Mouse (Mus musculus): ENCODE measurements at regions not wholly inside any gene's neighbourhood (a gene's known extent, or its start where the extent isn't known, plus 50 kb on each side); places are given as distances from the start of the nearest gene placed in this dataset.

DNA sequence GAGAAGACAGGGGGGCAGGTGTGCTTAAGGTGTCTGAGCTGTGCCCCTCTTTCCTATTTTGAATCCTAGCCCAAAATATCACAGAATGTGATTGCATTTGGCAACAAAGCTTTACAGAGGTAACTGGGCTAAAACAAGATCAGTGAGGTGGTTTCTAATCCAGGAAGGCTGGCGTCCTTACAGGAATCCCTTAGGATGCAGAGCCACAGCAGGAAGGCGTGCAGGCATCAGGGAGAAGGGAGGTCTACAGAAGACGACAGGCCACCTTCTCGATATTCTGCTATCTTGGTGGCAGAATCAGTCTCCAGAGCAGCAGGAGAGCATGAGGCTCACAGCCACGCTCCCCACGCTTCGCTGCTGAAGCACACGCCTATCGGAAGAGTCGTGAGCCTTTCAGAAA lies 189.6 kb upstream of the Serp2 start:
- Histone ChIP-seq H3K4me1 (replicated peaks; ENCODE audit: control insufficient read depth, insufficient read depth, low read length) (no peaks in the 10 kb centered on the region), H3K9ac (ENCODE audit: low read depth, low read length) (no peak overlapping the region), H3K27ac (ENCODE audit: low read depth, low read length) (no peak overlapping the region), H3K9me3 (ENCODE audit: control insufficient read depth, low read length) (no peaks in the 10 kb centered on the region), H3K27me3 (replicated peaks; ENCODE audit: control insufficient read depth, insufficient read depth, low read length) (no peaks in the 10 kb centered on the region), H3K36me3 (ENCODE audit: control insufficient read depth, insufficient read depth, low read length) (no peaks in the 10 kb centered on the region), H3K4me3 (ENCODE audit: low read depth, low read length) (no peak overlapping the region), H3K4me2 (no peak overlapping the region)
- WGBS, result 85% methylated on average over 10 of the region's 10 CpGs
- ATAC-seq (replicated peaks; ENCODE audit: low FRiP score) (no peak), DNase-seq (ENCODE audit: low spot score) (no peak)

DNA sequence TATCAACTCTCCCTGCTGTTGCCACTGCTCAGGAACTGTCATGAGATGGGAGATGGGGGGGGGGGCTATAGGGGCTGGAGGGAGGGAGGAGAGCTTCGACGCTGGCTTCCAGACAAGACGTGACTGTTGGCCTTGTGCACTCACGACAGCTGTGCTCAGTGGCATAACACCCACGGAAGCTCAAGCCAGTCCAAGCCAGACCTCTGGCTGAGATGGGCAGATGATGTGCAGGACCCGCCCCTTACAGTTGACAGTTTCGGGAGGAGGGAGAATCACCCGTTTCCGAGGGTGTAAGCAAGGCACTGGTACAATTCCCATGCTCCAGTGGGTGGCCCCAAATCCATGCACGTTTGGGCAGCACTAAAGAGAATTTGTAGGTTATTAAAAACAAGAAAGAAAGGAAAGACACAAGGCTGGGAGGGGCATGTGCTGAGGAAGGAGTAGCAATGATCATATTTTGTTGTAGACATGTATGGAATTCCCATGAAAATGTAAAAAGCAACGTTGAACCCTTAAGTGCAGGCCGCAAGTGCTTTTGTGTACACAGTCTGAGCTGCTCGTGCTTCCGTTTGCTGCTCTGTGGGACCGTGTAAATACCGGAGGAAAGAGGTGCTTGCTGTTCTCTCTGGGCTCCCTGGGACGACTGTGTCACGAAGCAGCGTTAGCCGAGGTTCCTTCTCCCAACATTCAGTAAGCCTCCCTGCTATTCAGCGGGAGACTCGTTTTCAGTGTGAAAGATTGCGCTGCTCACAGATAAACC lies 188.2 kb upstream of the Serp2 start:
- Histone ChIP-seq H3K27ac (ENCODE audit: low read depth, low read length) (no peak overlapping the region), H3K4me1 (replicated peaks; ENCODE audit: control insufficient read depth, insufficient read depth, low read length) (peaks cover 4% of the 10 kb centered on the region; the same call in 1 of the 2 replicates), H3K4me2 (no peak overlapping the region), H3K36me3 (ENCODE audit: control insufficient read depth, insufficient read depth, low read length) (no peaks in the 10 kb centered on the region), H3K4me3 (ENCODE audit: low read depth, low read length) (no peak overlapping the region), H3K9me3 (ENCODE audit: control insufficient read depth, low read length) (no peaks in the 10 kb centered on the region), H3K27me3 (replicated peaks; ENCODE audit: control insufficient read depth, insufficient read depth, low read length) (no peaks in the 10 kb centered on the region), H3K9ac (ENCODE audit: low read depth, low read length) (no peak overlapping the region)
- ATAC-seq (replicated peaks; ENCODE audit: low FRiP score) (no peak), DNase-seq (ENCODE audit: low spot score) (no peak)
- WGBS, result 68% methylated on average over 23 of the region's 23 CpGs

DNA sequence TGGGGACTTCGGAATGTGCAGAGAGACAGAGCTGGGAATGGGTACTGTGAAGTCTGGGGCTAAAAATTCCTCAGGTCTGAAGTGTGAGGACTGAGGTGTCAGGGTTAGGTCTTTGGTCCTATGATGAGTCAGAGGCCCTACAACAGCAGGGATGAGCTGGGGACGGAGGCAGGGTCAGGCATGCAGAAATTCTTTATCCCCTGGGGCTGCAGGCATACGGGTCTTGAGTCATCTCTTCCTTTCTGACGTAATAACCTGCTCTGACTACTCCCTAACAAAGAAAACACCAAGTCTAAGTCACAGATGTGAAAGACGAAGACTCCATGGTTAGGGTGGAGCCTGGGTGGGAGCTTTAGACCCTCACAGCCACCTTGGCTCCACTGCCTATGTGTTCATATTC lies 185.6 kb upstream of the Serp2 start:
- H3K36me3 ChIP-seq (ENCODE audit: control insufficient read depth, insufficient read depth, low read length), result no peaks in the 10 kb centered on the region
- H3K27ac ChIP-seq (ENCODE audit: low read depth, low read length), result no peak overlapping the region
- H3K4me3 ChIP-seq (ENCODE audit: low read depth, low read length), result no peak overlapping the region
- no peak overlapping the region for H3K4me2 ChIP-seq
- ATAC-seq (replicated peaks; ENCODE audit: low FRiP score) (no peak), DNase-seq (ENCODE audit: low spot score) (no peak)
- WGBS, result 76% methylated on average over 5 of the region's 5 CpGs
- no peaks in the 10 kb centered on the region for H3K9me3 ChIP-seq (ENCODE audit: control insufficient read depth, low read length)
- H3K27me3 ChIP-seq (replicated peaks; ENCODE audit: control insufficient read depth, insufficient read depth, low read length), result no peaks in the 10 kb centered on the region
- peaks cover 7% of the 10 kb centered on the region; the same call in 1 of the 2 replicates for H3K4me1 ChIP-seq (replicated peaks; ENCODE audit: control insufficient read depth, insufficient read depth, low read length)
- H3K9ac ChIP-seq (ENCODE audit: low read depth, low read length), result no peak overlapping the region

DNA sequence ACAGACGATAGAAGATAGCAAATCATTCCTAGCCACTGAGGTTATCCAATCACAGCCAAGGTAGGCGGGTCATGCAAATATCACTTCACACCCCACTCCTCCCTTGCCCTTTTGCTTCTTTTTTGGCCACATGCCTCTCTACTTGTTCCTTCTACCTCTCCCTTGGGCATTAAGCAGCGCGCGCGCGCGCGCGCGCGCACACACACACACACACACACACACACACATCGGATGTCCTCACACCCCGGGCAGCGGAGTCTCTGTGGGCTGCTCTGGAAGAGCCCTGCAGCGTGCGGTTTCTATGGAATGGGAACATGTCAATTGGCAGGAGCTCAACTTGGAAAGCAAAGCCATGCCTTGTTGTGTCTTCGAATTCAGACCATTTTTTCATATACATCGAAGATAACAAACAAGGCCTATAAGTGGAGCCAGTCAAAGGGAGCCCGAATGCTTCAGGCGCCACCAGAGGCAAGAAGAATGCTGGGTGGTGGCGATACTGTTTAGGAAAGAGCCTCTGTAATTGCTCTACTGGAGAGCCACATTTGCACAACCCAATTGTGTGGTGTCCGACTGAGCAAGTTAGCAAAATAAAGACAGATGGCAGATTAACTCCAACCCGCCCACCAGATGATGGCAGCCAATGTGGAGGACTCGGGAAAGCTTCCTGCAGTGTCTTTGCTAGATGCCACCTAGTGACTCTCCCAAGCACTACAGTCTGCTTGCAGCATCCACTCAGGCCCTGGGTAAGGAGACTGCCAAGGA lies 183.3 kb upstream of the Serp2 start:
- 58% methylated on average over 25 of the region's 25 CpGs for WGBS
- Histone ChIP-seq H3K4me3 (ENCODE audit: low read depth, low read length) (no peak overlapping the region), H3K9me3 (ENCODE audit: control insufficient read depth, low read length) (no peaks in the 10 kb centered on the region)

DNA sequence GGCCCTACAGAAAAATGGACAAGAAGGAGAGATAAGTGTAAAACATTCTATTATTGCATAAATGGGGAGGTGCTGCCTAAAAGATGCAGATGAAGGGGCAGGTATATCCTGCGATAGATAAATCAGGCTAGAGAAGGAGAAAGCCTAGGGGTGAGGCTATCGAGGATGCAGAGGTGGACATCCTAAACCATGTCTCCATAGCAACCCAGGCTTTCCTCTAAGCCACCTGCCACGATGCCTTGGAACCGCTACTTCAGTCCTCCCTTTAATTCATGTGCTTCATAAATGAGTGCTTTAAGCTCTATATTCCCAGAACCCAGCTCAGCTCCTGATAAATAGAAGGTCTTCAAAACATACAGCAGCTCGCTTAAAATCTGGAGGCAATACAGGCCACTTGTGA lies 179.3 kb upstream of the Serp2 start:
- no peak overlapping the region for H3K4me3 ChIP-seq (ENCODE audit: low read depth, low read length)
- H3K9me3 ChIP-seq (ENCODE audit: control insufficient read depth, low read length), result no peaks in the 10 kb centered on the region
- DNase-seq (ENCODE audit: low spot score) (no peak), ATAC-seq (replicated peaks; ENCODE audit: low FRiP score) (no peak)
- WGBS, result 87% methylated on average over 5 of the region's 5 CpGs
- H3K4me2 ChIP-seq, result no peak overlapping the region
- peaks cover 14% of the 10 kb centered on the region for H3K4me1 ChIP-seq (replicated peaks; ENCODE audit: control insufficient read depth, insufficient read depth, low read length)
- no peak overlapping the region for H3K27ac ChIP-seq (ENCODE audit: low read depth, low read length)
- no peak overlapping the region for H3K9ac ChIP-seq (ENCODE audit: low read depth, low read length)
- H3K27me3 ChIP-seq (replicated peaks; ENCODE audit: control insufficient read depth, insufficient read depth, low read length), result no peaks in the 10 kb centered on the region; the same call in 1 of the 2 replicates
- H3K36me3 ChIP-seq (ENCODE audit: control insufficient read depth, insufficient read depth, low read length), result no peaks in the 10 kb centered on the region

More for the DNA sequence above, 183.3 kb upstream of the Serp2 start:
- Histone ChIP-seq H3K27me3 (replicated peaks; ENCODE audit: control insufficient read depth, insufficient read depth, low read length) (no peaks in the 10 kb centered on the region), H3K9ac (ENCODE audit: low read depth, low read length) (no peak overlapping the region), H3K4me1 (replicated peaks; ENCODE audit: control insufficient read depth, insufficient read depth, low read length) (peaks cover 7% of the 10 kb centered on the region; the same call in 1 of the 2 replicates), H3K4me2 (no peak overlapping the region), H3K36me3 (ENCODE audit: control insufficient read depth, insufficient read depth, low read length) (no peaks in the 10 kb centered on the region), H3K27ac (ENCODE audit: low read depth, low read length) (no peak overlapping the region)
- no peak for DNase-seq (ENCODE audit: low spot score)
- ATAC-seq (replicated peaks; ENCODE audit: low FRiP score), result peak; percentile 43; the same call in 1 of the 2 replicates

DNA sequence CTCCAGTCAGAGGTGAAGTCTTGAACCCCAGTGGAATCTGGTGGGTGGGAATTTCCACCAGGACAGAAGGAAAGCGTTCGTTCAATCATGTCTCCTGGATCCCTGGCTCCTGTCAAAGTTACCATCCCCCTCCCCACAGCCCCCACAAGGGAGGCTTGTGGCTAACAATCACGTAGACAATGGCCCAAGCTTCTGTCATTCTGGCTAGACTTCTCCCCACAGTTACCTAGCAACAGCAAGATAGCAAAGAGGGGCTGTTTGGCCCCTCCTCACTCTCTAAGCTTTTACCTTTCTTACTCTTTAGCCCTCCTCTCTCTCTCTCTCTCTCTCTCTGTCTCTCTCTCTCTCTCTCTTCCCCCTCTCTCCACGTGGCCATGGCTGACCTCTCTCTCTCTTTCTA lies 178.4 kb upstream of the Serp2 start:
- Histone ChIP-seq H3K4me1 (replicated peaks; ENCODE audit: control insufficient read depth, insufficient read depth, low read length) (peaks cover 13% of the 10 kb centered on the region), H3K27ac (ENCODE audit: low read depth, low read length) (no peak overlapping the region), H3K9me3 (ENCODE audit: control insufficient read depth, low read length) (no peaks in the 10 kb centered on the region), H3K9ac (ENCODE audit: low read depth, low read length) (no peak overlapping the region), H3K27me3 (replicated peaks; ENCODE audit: control insufficient read depth, insufficient read depth, low read length) (no peaks in the 10 kb centered on the region; the same call in 1 of the 2 replicates), H3K4me2 (no peak overlapping the region), H3K4me3 (ENCODE audit: low read depth, low read length) (no peak overlapping the region), H3K36me3 (ENCODE audit: control insufficient read depth, insufficient read depth, low read length) (no peaks in the 10 kb centered on the region)
- ATAC-seq (replicated peaks; ENCODE audit: low FRiP score) (no peak), DNase-seq (ENCODE audit: low spot score) (no peak)
- 41% methylated on average over 4 of the region's 4 CpGs for WGBS

DNA sequence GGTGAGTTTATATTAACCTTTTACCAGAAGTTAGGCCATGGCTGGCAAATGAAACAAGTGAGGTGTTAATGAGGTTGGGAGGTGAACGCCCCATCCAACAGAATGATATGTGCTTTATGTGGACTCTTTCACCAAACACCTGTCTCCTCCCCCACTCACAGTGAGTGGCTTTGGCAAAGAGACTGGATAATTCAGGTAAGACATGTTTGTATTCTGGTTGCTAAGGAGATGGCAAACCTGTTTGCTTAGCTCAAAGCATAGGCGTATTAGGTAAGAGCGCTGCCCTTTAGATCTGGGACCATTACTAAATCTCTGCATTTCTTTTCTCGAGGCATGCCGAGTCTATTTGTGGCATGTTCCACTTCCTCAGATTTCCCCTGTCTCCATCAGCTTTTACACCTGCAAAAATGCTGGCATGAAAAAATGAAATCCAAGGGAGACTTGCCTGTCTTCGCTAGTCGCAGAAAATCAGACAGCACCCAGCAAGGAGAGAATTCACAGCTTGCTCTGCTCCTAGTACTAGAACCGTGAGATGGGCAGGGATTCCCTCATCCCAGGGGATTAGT lies 176.7 kb upstream of the Serp2 start:
- DNase-seq (ENCODE audit: low spot score) (no peak), ATAC-seq (replicated peaks; ENCODE audit: low FRiP score) (peak; percentile 36; the same call in 1 of the 2 replicates)
- no peak overlapping the region for H3K27ac ChIP-seq (ENCODE audit: low read depth, low read length)
- H3K4me2 ChIP-seq, result no peak overlapping the region
- no peaks in the 10 kb centered on the region for H3K36me3 ChIP-seq (ENCODE audit: control insufficient read depth, insufficient read depth, low read length)
- no peaks in the 10 kb centered on the region for H3K9me3 ChIP-seq (ENCODE audit: control insufficient read depth, low read length)
- no peak overlapping the region for H3K9ac ChIP-seq (ENCODE audit: low read depth, low read length)
- H3K4me3 ChIP-seq (ENCODE audit: low read depth, low read length), result no peak overlapping the region
- peaks cover 8% of the 10 kb centered on the region; the same call in 1 of the 2 replicates for H3K4me1 ChIP-seq (replicated peaks; ENCODE audit: control insufficient read depth, insufficient read depth, low read length)
- 77% methylated on average over 8 of the region's 8 CpGs for WGBS
- H3K27me3 ChIP-seq (replicated peaks; ENCODE audit: control insufficient read depth, insufficient read depth, low read length), result no peaks in the 10 kb centered on the region; the same call in 1 of the 2 replicates

DNA sequence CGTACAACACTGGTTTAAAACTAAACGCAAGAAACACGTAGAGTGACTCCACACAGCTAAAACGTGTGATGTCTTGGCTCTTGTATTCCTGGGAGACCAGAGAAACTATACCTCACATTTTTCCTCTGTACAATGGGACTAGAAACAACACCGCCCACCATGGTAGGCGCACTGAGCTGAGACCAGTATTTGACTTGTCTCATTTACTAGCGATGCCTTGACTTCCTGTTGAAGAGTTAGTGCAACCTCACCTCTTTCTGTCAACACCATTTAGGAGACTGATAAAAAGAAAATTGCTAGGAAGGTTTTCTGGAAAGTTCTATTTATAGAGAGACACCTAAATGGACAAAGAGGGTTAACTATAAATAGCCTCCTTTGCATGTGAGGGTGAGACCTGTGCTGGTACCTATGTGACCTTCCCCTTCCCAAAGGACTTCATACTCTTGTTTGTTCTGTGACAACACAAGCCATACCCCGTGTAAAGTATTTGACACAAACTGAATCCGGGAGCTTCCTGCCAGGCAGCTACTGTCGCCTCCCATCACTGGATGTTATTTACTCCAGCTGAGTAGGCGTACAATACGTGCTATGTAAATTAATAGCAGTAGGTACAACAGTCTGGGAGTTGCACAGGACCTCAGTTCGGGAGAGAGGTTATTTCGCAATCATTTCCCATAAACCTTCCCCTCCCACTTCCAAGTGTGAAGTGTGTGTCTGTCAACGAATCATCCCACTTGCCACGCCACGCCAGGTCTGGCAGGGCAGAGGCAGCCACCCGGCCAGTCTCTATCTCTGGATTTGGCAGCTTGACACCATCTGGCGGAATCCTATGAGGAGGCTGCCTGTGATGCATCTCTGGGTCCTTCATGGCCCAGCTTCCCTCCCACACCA lies 174.7 kb upstream of the Serp2 start:
- H3K4me2 ChIP-seq, result no peak overlapping the region

More for the DNA sequence above, 174.7 kb upstream of the Serp2 start:
- no peak overlapping the region for H3K4me3 ChIP-seq (ENCODE audit: low read depth, low read length)
- no peak for ATAC-seq (replicated peaks; ENCODE audit: low FRiP score)
- WGBS, result 69% methylated on average over 19 of the region's 19 CpGs
- no peak overlapping the region for H3K27ac ChIP-seq (ENCODE audit: low read depth, low read length)
- DNase-seq (ENCODE audit: low spot score), result no peak
- no peaks in the 10 kb centered on the region for H3K9me3 ChIP-seq (ENCODE audit: control insufficient read depth, low read length)
- H3K4me1 ChIP-seq (replicated peaks; ENCODE audit: control insufficient read depth, insufficient read depth, low read length), result peaks cover 8% of the 10 kb centered on the region; the same call in 1 of the 2 replicates
- no peaks in the 10 kb centered on the region for H3K36me3 ChIP-seq (ENCODE audit: control insufficient read depth, insufficient read depth, low read length)
- H3K9ac ChIP-seq (ENCODE audit: low read depth, low read length), result no peak overlapping the region
- no peaks in the 10 kb centered on the region; the same call in 1 of the 2 replicates for H3K27me3 ChIP-seq (replicated peaks; ENCODE audit: control insufficient read depth, insufficient read depth, low read length)

Measured in liver, embryonic 11.5 days (tissue).